Mouse (Mus musculus) midbrain, embryonic 14.5 days (tissue): ENCODE results near the gene Spink4. TPM values are rescaled to one million over a fixed set of nuclear protein-coding genes. Genes with fewer than 3 reads are reported as not detected.

ENCODE experiments used
- ATAC-seq: fragments of 200-750 bp; cut with Nextera tagmentation; 2 replicates; pipeline ENCODE4 v1.8.0; 2017; ENCODE audit warnings: moderate number of reproducible peaks, moderate library complexity; ENCODE audit not compliant: low FRiP score, low TSS enrichment
- DNase-seq: peaks from one replicate; pipeline ENCODE4 v3.0.0-alpha.2; 2015
- H3K27ac ChIP-seq: fragments of 300-500 bp; sonication (generic); replicated peaks from 2 replicates; pipeline ENCODE4 v1.5.1; 2014; ENCODE audit warnings: mild to moderate bottlenecking, low read depth, low read length, moderate library complexity
- H3K27me3 ChIP-seq: fragments of 300-500 bp; sonication (generic); 2 replicates; pipeline ENCODE4 v1.6.1; 2014; ENCODE audit warnings: low read length, control low read depth, mixed read lengths; ENCODE audit not compliant: control insufficient read depth, insufficient read depth
- H3K36me3 ChIP-seq: fragments of 300-500 bp; sonication (generic); 2 replicates; pipeline ENCODE4 v1.6.1; 2014; ENCODE audit warnings: low read length, control low read depth; ENCODE audit not compliant: control insufficient read depth, insufficient read depth
- H3K4me1 ChIP-seq: fragments of 300-500 bp; sonication (generic); 2 replicates; pipeline ENCODE4 v1.6.1; 2014; ENCODE audit warnings: mild to moderate bottlenecking, antibody characterized with exemption, low read length, control low read depth; ENCODE audit not compliant: control insufficient read depth, insufficient read depth
- H3K4me2 ChIP-seq: fragments of 300-500 bp; sonication (generic); 2 replicates; pipeline ENCODE4 v1.6.1; 2014; ENCODE audit warnings: mild to moderate bottlenecking, low read length, moderate library complexity
- H3K4me3 ChIP-seq: fragments of 300-500 bp; sonication (generic); replicated peaks from 2 replicates; pipeline ENCODE4 v1.5.1; 2014; ENCODE audit warnings: low read depth, low read length
- H3K9ac ChIP-seq: fragments of 300-500 bp; sonication (generic); replicated peaks from 2 replicates; pipeline ENCODE4 v1.6.1; 2014; ENCODE audit warnings: mild to moderate bottlenecking, low read length, moderate library complexity
- H3K9me3 ChIP-seq: fragments of 300-500 bp; sonication (generic); 2 replicates; pipeline ENCODE4 v1.6.1; 2016; ENCODE audit warnings: low read length, control low read depth, mixed read lengths; ENCODE audit not compliant: control insufficient read depth
- WGBS: fragments of 180-500 bp; shearing (Covaris S2); extraction: QIAGEN DNeasy Blood & Tissue Kit; methylation state at CpG from one replicate; pipeline ENCODE4 v1.1.7; 2014; 5-methylcytosine and 5-hydroxymethylcytosine counted together
- polyA plus RNA-seq: library from polyadenylated mRNA; unstranded; fragments of >200 nt; fragmentation: Nextera tagmentation; extraction: Ambion mirVana; gene quantifications from 2 replicates; pipeline ENCODE4 v1.2.1, GENCODE M21; 2014

Gene Spink4
- polyA plus RNA-seq, 1 experiment from 2014 or later, result not detected

DNA sequence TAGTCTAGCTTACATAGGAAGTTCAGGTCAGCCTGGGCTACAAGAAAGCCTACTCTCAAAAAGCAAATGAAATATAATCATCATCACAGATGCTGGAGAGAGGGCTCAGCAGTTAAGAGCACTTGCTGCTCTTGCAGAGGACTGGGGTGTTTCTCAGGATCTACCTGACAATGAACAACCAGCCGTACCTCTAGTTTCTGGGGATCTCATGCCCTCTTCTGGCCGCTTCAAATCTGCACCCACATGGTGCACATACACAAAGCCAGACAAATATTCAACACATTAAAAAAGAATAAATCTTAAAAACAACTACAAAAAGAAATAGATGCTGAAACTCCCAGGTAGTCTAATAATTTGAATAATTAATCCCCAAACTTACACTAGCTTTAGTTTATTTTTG lies 24.2 kb upstream of the Spink4 start:
- no peak overlapping the region for H3K4me3 ChIP-seq
- no peak for ATAC-seq
- no peak overlapping the region for H3K27ac ChIP-seq
- H3K9ac ChIP-seq, result no peak overlapping the region
- no peaks in the 10 kb centered on the region for H3K36me3 ChIP-seq
- H3K27me3 ChIP-seq, result no peaks in the 10 kb centered on the region
- DNase-seq, result no peak
- no peak overlapping the region for H3K4me2 ChIP-seq
- no peaks in the 10 kb centered on the region for H3K9me3 ChIP-seq
- 95% methylated on average over 2 of the region's 2 CpGs for WGBS
- H3K4me1 ChIP-seq, result no peaks in the 10 kb centered on the region

DNA sequence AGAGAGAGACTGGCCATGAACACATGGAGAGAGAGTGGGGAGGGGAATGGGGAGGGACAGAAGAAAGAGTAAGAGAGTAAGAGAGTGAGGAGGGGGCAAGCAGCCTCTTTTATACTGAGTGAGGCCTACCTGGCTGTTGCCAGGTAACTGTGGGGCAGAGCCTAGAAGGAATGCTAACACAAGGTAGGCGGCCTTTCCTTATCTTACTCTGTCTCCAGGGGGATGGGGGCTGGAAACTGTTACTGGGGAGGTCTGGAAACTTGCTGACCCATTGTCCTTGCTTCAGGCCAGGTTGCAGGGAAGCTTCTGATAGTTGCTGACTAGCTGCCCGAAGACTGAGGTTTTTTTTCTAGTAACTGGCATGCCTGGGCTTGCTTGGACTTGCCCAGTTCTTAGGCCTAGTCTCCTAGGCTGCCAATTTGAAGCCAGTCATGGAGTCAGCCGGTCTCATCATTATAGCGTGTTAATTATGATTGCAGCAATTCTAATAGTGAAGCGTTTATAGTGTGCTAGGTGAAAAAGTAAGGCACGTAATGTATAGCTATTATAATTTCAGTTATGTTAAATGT lies 21.3 kb upstream of the Spink4 start:
- ATAC-seq, result no peak

DNA sequence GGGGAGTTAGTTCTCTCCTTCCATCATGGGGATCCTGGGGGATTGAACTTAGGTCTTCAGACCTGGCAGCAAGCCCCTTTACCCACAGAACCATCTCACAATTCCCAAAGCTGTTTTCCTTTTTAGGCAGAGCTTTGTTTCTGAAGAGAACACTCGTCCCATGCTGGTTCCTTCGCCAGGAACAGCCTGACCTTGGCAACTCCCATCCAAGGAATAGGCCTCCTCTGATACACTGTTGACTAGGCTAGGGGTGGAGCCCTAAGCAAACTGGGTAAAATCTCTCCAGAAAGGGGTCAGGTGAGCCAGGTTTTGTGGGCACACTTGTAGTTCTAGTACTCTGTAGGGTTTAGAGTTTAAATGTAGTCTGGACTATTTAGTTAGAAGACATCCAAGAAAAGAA lies 20.6 kb upstream of the Spink4 start:
- WGBS, result 60% methylated on average over 2 of the region's 2 CpGs
- Histone ChIP-seq H3K27me3 (no peaks in the 10 kb centered on the region), H3K27ac (no peak overlapping the region), H3K4me1 (no peaks in the 10 kb centered on the region), H3K4me2 (no peak overlapping the region), H3K4me3 (no peak overlapping the region), H3K9me3 (no peaks in the 10 kb centered on the region), H3K9ac (no peak overlapping the region), H3K36me3 (no peaks in the 10 kb centered on the region)
- DNase-seq (no peak), ATAC-seq (no peak)

More for the DNA sequence above, 21.3 kb upstream of the Spink4 start:
- Histone ChIP-seq H3K27ac (no peak overlapping the region), H3K4me3 (no peak overlapping the region), H3K27me3 (no peaks in the 10 kb centered on the region), H3K9me3 (no peaks in the 10 kb centered on the region), H3K4me2 (no peak overlapping the region), H3K4me1 (no peaks in the 10 kb centered on the region), H3K36me3 (no peaks in the 10 kb centered on the region), H3K9ac (no peak overlapping the region)
- WGBS, result 83% methylated on average over 6 of the region's 6 CpGs
- DNase-seq, result no peak

DNA sequence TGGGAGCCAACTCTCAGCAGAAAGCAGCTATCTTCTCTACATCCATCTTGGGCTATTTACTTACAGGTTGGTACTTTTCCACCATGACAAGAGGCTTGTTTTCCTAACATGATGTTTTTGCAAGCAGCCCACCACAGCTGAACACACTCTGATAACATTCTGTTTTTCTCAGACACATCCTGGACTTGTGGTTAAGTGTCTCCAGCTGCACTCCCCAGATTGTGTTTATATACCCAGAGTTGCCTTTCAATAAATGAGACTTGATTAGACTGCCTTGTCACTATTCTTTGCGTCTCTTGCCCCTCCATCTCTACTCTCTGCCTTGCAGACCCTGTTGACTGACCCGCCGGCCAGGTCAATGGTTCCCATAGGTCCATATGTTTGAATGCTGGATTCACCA lies 19.8 kb upstream of the Spink4 start:
- Histone ChIP-seq H3K27ac (no peak overlapping the region), H3K9me3 (no peaks in the 10 kb centered on the region), H3K9ac (no peak overlapping the region), H3K36me3 (no peaks in the 10 kb centered on the region), H3K27me3 (no peaks in the 10 kb centered on the region), H3K4me3 (no peak overlapping the region), H3K4me1 (no peaks in the 10 kb centered on the region), H3K4me2 (no peak overlapping the region)
- 95% methylated on average over 3 of the region's 3 CpGs for WGBS
- DNase-seq (no peak), ATAC-seq (no peak)

DNA sequence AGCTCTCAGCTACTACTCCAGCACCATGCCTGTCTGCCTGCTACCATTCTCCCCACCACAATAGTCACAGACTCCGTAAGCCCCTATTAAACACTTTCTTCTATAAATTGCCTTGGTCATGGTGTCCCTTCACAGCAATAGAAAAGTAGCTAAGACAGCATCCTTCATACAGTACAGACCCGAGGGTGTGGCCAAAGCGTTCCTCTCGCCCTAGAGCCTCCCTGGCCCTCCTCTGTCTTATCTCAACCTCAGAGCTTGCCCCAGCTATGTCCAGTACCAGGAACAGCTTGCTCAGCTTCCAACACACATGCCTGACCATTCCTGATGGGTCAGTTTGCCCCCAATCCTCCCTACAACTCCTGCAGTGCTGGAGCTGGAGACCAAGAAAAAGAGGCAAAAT lies 19.2 kb upstream of the Spink4 start:
- no peak overlapping the region for H3K4me3 ChIP-seq
- H3K4me1 ChIP-seq, result no peaks in the 10 kb centered on the region
- H3K9me3 ChIP-seq, result no peaks in the 10 kb centered on the region
- DNase-seq, result no peak
- no peaks in the 10 kb centered on the region for H3K36me3 ChIP-seq
- 87% methylated on average over 4 of the region's 4 CpGs for WGBS
- no peak overlapping the region for H3K4me2 ChIP-seq
- no peak overlapping the region for H3K27ac ChIP-seq
- ATAC-seq, result no peak
- H3K9ac ChIP-seq, result no peak overlapping the region
- no peaks in the 10 kb centered on the region for H3K27me3 ChIP-seq

DNA sequence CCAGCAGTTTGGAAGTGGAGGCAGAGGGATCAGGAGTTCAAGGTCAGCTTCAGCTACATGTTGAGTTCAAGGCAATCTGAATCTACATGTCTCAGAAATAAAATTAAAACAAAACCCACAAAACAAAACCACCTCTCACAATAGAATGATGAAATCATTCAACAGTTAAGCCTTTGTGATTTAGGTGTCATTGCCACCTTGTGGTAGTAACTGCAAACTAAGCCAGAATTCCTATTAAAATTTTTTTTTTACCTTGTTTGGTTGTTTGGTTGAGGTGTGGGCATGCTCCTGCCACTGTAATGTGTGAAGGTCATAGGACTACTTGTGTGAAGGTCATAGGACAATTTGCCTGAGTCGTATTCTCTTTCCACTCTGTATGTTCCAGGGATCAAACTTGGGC lies 13.6 kb upstream of the Spink4 start:
- 54% methylated on average over 1 of the region's 1 CpGs for WGBS
- DNase-seq (peak; percentile 60), ATAC-seq (no peak)

DNA sequence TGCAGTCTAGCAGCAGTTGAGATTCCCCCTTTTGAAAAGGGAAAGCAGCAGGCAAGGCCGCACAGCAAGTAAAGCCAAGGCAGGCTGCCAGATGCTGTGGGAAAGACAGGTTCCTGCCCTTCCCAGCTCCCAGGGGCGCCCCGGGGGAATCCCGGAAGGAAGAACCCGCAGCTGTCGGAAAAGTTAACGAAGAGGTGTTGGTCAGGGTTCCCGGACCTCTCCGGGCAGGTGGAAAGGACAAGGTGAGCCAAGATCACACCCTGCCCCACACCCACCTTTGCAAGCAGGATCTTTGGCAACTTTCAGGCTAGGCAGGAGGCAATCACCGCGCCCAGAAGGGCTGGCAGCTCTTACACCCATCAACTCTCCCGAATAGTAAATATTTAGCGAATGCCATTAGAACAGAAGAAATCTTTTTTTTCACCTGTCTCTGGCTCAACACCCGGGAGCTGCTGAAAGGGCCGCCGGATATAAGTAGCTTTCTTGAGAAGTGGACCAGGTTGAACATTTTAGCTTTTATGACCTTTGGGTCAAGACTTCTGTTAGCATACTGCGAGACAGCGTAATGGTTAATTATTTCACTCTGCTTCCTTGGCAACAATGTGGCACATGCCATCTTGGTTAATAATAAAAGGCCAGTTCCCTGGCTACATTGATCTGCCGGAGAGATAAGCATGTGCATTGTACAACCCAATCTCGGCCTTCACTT lies 11.4 kb upstream of the Spink4 start:
- peak; percentile 34 for DNase-seq

More for the DNA sequence above, 13.6 kb upstream of the Spink4 start:
- no peaks in the 10 kb centered on the region for H3K36me3 ChIP-seq
- H3K4me3 ChIP-seq, result no peak overlapping the region
- H3K9ac ChIP-seq, result no peak overlapping the region
- H3K27ac ChIP-seq, result no peak overlapping the region
- H3K9me3 ChIP-seq, result no peaks in the 10 kb centered on the region
- no peaks in the 10 kb centered on the region for H3K4me1 ChIP-seq
- H3K27me3 ChIP-seq, result no peaks in the 10 kb centered on the region
- H3K4me2 ChIP-seq, result no peak overlapping the region

DNA sequence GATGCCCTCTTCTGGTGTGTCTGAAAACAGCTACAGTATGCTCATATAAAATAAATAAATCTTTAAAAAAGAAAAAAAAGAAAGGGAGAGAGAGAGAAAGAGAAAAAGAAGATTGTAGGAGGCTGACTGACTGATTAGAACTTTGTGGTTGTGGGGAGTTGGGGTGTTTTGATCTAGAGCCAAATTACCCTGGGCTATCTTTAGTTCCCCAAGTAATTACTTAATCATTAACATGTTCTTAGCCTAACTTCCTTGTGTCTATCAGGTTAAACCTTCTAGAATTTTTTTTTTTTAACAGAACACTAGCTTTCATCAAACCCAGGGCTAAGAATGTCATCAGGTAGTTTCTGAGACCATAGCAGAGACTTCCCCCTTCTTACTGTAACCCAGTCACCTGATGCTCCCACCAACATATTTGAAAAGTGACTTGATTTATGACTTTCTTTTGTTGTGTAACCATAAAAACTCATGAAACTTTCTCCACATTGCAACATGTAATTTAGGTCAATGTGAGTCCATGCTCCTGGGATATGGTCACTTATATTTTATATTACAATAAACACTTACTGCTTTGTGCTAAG lies 5.5 kb upstream of the Spink4 start:
- Histone ChIP-seq H3K27ac (no peak overlapping the region), H3K4me3 (no peak overlapping the region), H3K9ac (no peak overlapping the region), H3K9me3 (no peaks in the 10 kb centered on the region), H3K36me3 (no peaks in the 10 kb centered on the region), H3K4me1 (no peaks in the 10 kb centered on the region), H3K27me3 (no peaks in the 10 kb centered on the region), H3K4me2 (no peak overlapping the region)
- DNase-seq (no peak), ATAC-seq (no peak)

More for the DNA sequence above, 11.4 kb upstream of the Spink4 start:
- Histone ChIP-seq H3K4me1 (no peaks in the 10 kb centered on the region), H3K27ac (no peak overlapping the region), H3K9me3 (no peaks in the 10 kb centered on the region), H3K9ac (no peak overlapping the region), H3K27me3 (no peaks in the 10 kb centered on the region), H3K4me2 (no peak overlapping the region), H3K4me3 (no peak overlapping the region), H3K36me3 (no peaks in the 10 kb centered on the region)
- ATAC-seq, result no peak
- WGBS, result 56% methylated on average over 20 of the region's 20 CpGs

DNA sequence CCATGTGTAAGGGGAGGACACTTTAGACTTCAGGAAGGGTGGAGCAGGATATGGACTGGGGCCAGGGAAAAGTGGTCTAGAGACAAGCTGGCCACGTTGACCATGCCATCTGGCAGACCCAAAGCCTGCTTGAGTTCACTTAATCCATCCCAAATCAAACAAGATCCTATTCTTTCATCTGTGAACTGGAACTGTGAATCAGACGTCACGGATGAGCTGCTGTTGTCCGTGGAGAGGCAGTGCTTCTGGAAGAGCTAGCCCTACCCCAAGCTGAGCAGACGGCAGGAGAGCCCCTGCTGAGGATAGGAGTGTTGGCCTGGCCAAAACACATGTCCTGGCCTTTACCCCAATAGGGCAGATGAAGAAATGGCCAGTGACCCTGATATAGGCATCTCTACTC lies 3.9 kb upstream of the Spink4 start:
- H3K27me3 ChIP-seq, result no peaks in the 10 kb centered on the region
- H3K9me3 ChIP-seq, result no peaks in the 10 kb centered on the region
- H3K27ac ChIP-seq, result no peak overlapping the region
- H3K4me2 ChIP-seq, result no peak overlapping the region
- no peak for ATAC-seq
- no peak for DNase-seq
- no peak overlapping the region for H3K9ac ChIP-seq
- H3K4me3 ChIP-seq, result no peak overlapping the region
- no peaks in the 10 kb centered on the region for H3K36me3 ChIP-seq
- 27% methylated on average over 5 of the region's 5 CpGs for WGBS
- no peaks in the 10 kb centered on the region for H3K4me1 ChIP-seq
